Mouse (Mus musculus) T-helper 17 cell (primary cell): ENCODE measurements around the gene Gm45021.

ENCODE experiments used
- in situ Hi-C, 2 experiments: fragments of 300-600 bp; cut with MboI, MseI; formaldehyde crosslinking; loops; 1 replicate in 1 of 2; 2 replicates in 1 of 2; pipeline ENCODE4 v1.15.1; 2025; ENCODE audit warnings: high pct_unique_total_duplicates in 2 of 2

Gm45021 gene

GRCm38 (mm10) chr6:48572014-48572413 is 17.4 kb upstream of the Gm45021 start:
- in situ Hi-C loops: no loop called here

DNA sequence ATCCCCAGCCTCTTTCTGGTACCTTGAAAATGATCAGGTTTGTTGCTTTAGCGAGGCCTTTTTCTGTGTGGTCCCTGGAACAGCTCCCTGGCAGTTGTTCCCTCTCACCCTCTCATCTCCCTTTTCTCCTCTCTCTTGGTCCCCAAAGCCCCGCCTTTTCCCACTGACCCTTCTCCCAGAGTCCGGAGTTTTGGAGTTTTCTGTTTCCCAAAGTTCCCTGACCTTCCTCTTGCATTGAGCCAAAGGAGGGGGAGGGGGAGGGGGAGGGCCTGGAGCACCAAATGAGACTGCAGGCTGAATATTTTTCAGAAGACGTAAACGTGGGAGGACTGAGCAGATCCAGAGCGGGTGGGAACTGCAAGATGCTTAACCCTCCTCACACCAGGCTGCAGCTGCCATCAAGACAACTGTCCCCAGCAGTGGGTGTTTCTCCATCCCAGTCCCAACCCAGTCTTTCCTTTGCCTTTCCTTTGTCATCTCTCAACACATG is 16.8 kb upstream of the Gm45021 start, which contains the start of gene Rarres2:
TSS of gene Rarres2 (minus strand) at position 218 of the 490 bp plus-strand sequence.
- in situ Hi-C loops: no loop called here

DNA sequence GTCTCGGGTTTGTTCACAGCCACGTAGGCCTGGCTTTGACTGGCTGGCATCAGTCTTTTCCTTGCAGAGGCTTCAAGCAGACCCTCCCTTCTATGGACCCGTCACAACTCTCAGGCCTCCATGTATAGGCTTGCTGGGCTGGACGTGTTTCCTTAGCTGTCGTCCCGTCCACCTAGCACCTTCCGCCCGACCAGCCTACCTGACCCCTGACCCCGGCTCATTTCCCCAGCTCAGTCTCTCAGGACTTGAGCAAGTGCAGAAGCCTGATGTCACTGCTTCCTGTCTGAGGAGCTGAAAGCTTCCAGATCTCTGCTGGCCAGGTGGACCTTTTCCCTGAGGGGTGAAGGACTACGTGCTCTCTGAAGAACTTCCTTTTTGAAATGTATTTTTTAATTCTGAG is 16.1 kb upstream of the Gm45021 start:
- in situ Hi-C loops: no loop called here

GRCm38 (mm10) chr6:48573981-48574380 is 15.4 kb upstream of the Gm45021 start:
- in situ Hi-C loops: no loop called here

- in situ Hi-C loops: no loop called here
Observed at GRCm38 (mm10) chr6:48578736-48579135, 10.7 kb upstream of the Gm45021 start.

GRCm38 (mm10) chr6:48579215-48579648 is 10.2 kb upstream of the Gm45021 start:
- in situ Hi-C loops: no loop called here

DNA sequence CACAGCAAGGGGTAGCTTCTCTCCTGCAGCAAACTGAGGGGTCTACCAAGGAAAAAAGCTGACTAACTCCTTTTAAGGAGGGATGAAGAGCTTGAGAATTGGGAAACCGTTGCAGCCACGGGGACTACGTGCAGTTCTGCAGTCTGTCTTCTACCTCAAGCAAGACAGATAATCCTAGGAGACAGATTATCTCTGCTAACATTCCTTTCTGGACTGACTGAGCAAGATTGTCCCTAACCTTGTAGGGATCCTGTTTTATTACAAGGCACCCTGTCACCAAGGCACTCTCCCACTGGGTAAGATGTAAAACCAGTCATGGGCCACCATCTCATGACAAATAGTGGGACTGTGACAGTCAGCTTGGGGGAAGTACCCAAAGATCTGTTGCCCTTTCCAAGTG is 8.2 kb upstream of the Gm45021 start:
- in situ Hi-C loops: no loop called here

- in situ Hi-C loops: no loop called here
Observed at GRCm38 (mm10) chr6:48582037-48582436, 7.4 kb upstream of the Gm45021 start.

DNA sequence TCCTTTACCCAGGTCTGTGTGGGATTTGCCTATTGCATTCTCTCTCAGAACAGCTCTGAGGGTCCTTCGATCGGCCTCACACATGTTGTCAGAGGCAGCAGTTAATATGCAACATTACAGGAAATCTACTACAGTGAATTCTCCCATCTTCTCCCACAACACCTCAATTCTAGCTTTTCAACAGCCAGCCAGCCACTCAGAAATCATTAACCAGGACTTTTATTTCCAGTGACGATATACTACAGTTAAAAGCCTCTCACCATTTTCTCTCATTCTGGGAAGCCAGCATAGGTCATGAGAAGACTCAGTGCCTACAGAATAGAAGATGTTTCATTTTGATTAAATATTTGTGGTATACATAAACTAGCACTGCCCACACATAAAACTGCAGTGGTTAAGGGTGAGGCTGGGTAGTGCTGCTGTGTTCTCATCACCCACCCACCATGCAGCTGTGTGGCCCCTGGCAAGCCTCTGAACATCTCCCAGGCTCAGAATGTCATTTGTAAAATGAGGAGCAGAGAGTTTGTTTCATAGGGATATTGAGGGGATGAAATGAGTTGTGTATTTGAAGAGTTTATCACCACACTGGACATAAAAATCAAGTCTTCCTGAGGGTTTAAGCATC is 1.9 kb downstream of the Gm45021 start:
- in situ Hi-C loops: loop anchor here in 1 of 2 experiments (10.0 kb wide), 1 partner anchor 847 kb away; no protein-coding TSS in a partner anchor

DNA sequence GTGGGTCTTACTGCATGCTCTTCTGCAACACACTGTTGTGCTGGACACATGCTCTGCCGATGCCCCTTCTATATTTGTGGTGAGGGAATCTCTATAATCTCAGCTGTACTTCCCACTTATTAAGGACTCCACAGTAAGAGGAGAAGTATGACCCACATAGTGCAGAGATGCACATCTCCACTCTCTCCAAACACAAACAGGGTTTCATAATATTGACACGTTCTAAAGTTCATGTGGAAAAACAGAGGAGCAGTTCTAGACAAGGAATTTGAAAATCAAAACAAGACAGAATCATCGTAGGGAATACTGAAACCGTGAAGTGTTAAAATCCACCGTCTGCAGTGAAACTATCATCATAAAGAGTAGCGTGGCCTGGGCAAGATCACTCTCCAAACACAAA is 2.5 kb downstream of the Gm45021 start:
- in situ Hi-C loops: loop anchor here in 1 of 2 experiments (10.0 kb wide), 1 partner anchor 847 kb away; no protein-coding TSS in a partner anchor

GRCm38 (mm10) chr6:48593158-48594042 is 4.0 kb downstream of the Gm45021 start, which contains the start of the genes Repin1 and Gm44965:
Repin1 (plus strand) TSS chr6:48593883.
Gm44965 (plus strand) TSS chr6:48593941.
- in situ Hi-C loops: loop anchor here in 1 of 2 experiments (10.0 kb wide), 1 partner anchor 849 kb away; no protein-coding TSS in a partner anchor

- in situ Hi-C loops: loop anchor here in 1 of 2 experiments (10.0 kb wide), 1 partner anchor 849 kb away; no protein-coding TSS in a partner anchor
Observed at GRCm38 (mm10) chr6:48594043-48594738, 4.8 kb downstream of the Gm45021 start.

DNA sequence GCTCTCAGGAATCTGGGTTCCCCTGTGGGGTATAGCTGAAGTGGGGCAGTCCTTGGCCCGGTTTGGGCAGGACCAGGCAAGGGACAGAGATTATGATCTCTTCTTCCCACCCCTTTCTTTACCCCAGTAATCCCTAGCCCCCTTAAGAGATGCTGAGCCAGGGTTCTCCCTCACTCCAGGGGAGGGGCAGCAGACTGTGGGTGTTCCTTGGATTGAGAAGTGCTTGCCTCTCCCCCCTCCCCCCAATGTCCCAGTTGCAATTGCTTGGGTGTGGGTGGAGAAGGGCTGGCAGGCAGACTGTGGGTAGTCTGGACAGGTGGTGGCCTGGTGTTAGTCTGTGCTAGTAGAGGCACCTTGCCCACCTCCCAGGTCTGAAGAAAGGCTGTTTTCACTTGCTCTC is 5.9 kb downstream of the Gm45021 start:
- in situ Hi-C loops: loop anchor here in 1 of 2 experiments (10.0 kb wide), 1 partner anchor 850 kb away; no protein-coding TSS in a partner anchor

- in situ Hi-C loops: loop anchor here in 1 of 2 experiments (10.0 kb wide), 1 partner anchor 852 kb away; no protein-coding TSS in a partner anchor
Observed at GRCm38 (mm10) chr6:48596545-48597232, 7.3 kb downstream of the Gm45021 start.

DNA sequence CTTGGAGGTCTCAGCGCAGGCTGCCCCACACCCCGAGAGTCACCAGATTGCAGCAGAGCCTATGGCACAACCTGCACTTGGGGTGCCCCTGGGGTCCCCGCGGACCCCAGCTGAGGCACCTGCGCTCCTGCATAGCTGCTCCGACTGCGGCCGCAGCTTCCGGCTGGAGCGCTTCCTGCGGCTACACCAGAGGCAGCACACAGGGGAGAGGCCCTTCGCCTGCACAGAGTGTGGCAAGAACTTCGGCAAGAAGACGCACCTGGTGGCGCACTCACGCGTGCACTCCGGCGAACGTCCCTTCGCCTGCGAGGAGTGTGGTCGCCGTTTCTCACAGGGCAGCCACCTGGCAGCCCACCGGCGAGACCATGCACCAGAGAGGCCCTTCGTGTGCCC is 7.8 kb downstream of the Gm45021 start:
- in situ Hi-C loops: loop anchor here in 1 of 2 experiments (10.0 kb wide), 1 partner anchor 852 kb away; no protein-coding TSS in a partner anchor

- in situ Hi-C loops: loop anchor here in 1 of 2 experiments (5.0 kb wide), 1 partner anchor 43 kb away; no protein-coding TSS in a partner anchor
Observed at GRCm38 (mm10) chr6:48600594-48600993, 11.2 kb downstream of the Gm45021 start.

DNA sequence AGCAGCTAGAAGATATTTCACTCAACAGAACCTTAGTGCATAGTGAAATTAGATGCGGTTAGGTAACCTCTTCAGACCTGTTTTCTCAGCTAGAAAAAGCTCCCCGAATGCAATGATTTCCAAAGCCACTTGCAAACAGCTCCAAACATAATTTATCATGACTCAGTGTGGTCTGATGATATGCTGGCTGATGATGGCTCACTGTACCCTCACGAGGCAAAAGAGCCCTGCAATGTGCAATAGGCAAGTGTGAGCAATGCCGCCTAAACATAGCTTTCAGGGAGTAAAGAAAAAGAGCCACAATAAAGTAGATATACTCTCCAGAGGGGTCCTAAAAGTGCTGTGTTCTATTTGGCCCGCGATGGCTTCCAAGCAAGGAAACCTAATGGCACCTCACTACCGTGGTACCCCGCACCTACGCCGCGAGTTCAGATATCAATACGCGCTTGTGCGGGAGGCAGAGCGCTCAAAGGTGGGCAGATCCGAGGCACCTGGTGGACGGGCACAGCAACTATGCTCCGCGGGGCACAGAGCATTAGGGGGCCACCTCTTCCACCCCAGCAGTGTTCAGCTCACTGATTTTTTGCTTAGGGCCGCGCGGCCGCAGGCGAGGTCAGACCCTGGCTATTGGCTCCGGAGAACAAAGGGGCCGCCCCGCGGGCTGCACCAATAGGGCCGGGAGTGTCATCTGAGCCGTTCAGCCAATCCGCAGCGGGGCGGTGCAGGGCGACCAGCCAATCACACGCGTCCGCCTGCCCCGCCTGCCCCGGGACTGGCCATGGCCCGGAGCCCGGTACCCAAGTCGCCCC is 12.1 kb downstream of the Gm45021 start, which contains the start of gene Zfp775:
TSS of gene Zfp775 (plus strand) at position 793 of the 809 bp plus-strand sequence.
- in situ Hi-C loops: loop anchor here in 1 of 2 experiments (5.0 kb wide), 1 partner anchor 44 kb away; no protein-coding TSS in a partner anchor

DNA sequence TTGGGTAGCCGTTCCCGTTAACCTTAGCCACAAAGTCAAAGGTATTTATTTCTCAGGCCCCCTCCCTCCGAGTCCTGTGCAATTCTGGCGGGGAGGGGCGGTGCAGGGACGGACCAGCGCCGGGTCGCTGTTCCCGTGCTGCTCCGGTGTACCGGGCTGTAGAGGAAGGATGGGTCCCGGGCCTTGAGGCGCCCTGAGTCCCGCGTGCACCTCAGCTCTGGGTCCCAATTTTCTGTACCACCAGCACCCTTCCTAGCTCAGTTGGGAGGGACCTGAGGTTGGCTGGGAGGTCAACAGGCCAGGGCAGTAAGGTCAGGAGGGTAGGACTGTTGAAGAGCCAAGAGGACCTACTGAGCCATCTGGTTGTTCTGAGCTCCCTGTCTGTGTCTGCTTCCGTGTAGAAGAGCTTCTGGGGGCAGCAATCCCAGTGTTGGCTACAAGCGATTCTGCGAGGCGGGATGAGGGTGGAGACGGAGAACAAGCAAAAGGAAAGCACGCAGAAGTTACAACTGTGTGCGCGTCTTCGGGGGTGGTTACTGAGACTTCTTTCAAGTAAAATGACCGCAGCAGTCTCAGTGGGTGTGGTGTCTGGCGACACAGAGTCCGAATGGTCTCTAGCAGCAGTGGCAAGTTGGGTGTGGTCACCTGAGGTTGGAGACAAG is 12.8 kb downstream of the Gm45021 start:
- in situ Hi-C loops: loop anchor here in 1 of 2 experiments (5.0 kb wide), 1 partner anchor 45 kb away; no protein-coding TSS in a partner anchor

DNA sequence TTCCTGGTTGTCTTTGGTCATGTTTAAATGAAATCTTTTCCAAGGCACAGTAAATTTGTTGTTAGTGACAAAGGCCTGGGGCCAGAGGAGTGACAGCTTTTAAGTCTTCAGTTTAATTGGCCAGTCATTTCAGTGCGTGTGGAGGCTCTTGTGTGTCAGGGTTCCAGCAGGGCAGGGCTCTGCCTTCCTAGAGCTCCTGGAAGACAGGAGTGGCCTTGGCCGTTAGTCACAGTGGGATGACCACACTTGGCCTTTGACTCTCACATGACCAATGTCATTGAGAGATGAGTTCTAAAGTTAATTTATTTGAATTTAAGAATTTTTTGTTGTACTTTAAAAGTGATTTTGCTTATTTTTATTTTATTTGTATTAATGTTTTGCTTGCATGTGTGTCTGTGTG is 18.7 kb downstream of the Gm45021 start:
- in situ Hi-C loops: no loop called here
